Mouse (Mus musculus) embryo, embryonic 10 days (tissue): Measurements from ENCODE around the gene Lrrc20.

ENCODE experiments used
- DNase-seq: peaks from one replicate; pipeline ENCODE4 v3.0.0-alpha.2; 2015; ENCODE audit warnings: low spot score

Gene Lrrc20

DNA sequence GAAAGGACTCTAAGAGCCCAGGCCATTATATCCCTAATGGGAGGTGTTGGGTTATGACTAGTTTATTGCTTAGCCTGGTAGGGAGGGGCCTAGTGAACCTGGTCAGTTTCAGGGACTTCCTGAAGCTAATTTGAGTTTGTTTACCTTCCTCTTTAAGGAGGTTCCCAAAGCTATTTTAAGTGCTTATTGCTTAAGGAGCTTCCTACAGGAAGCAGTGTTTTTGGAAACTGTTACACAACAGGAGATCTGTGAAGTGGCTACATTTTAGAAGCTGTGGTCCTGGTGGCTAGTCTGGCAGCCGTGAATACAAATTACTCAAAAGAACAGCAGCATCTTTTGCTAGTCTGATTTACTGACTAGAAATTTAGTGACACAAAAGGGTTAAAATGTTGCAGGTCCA lies 1.3 kb upstream of the Lrrc20 start:
- DNase-seq = no peak

GRCm38 (mm10) chr10:61476440-61477165 lies 1.0 kb downstream of the Lrrc20 start:
- no peak for DNase-seq

DNA sequence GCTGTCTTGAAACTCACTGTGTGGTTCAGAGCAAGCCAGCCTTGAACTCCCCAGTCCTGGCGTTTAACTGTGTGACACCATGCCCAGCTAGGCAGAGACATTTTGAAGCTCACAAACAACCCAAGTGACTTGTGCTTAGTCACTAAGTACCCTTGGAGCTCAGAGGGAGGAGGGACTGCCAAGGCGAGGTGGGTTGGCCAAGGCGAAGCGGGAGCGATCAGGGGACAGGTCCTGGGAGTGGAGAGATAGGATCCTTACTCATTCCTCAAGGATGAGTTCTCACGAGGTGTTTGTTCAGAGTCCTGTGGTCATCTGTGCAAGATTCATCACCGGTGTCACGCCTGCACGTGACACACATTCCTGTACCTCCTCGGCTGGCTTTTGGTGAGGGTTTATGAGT lies 3.9 kb downstream of the Lrrc20 start:
- no peak for DNase-seq

GRCm38 (mm10) chr10:61479927-61480326 lies 4.3 kb downstream of the Lrrc20 start:
- DNase-seq = no peak

DNA sequence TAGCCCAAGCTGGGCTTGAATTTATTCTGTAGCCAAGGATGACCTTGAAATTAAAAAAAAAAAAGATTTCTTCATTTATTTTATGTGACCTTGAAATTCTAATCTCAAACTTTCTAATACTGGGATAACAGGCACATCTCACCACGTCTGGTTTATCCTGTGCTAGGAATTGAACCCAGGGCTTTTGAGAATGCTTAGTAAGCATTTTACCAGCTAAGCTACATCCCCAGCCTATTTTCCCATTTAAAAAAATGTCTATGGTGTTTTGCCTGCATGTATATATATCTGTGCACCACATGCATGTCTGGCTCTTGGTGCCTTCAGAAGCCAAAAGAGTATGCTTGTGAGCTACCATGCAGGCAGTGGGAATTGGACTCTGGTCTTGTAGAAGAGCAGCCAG lies 4.9 kb downstream of the Lrrc20 start:
- DNase-seq = no peak

- no peak for DNase-seq
Measured at GRCm38 (mm10) chr10:61482771-61483170, 7.2 kb downstream of the Lrrc20 start.

DNA sequence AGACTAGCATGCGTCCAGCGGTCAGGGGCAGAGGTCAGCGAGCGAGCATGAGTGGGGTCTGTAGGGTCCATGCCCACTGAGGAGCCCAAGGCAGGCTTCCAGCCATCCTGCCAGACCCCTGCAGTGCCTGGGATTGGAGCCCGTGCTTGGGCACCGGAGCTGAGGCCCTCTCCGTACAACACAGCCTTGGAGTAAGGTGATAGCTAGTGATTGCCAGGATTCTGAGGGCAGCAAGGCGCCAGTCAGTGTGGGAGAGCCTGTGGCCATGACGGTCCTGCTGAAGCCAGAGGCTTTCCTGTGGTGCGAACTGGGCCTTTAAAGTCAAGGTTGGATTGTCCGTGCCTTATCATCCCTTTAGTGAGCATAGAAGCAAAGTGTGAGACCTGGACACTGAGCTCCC lies 9.2 kb downstream of the Lrrc20 start:
- DNase-seq = no peak

DNA sequence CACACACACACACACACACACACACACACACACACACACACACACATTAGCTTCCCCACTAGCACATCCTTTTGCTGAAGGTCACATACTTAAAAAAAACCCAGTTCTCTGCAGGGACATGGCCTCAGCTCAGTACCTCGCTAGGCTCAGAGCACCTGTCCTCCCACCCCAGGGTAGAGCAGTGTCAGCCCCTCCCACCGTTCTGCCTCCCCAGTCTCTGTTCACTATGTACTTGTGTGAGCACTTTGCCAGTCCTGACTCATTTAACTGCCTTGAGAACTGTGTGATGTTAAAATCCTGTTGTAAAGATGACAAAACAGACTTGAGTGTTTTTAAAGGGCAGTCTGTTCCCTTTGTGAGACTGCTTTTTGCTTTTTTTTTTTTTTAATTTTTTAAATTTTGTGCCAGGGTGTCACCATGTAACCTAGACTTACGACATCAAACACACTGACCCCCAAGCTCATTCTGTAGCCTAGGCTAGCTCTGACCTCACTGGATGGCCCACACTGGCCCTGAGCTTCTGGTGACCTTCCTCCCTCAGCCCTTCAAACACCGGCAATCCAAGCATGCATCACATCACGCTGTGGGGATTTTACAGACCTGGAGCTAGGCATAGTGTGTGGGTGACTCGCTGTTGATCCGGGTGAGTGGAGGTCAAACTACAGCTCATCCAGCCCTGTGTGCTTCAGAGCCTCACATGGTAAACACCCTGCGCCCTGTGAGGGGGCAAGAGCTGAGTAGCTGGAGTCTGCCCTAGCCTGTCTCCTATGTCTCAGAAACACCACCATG lies 11.1 kb downstream of the Lrrc20 start:
- no peak for DNase-seq

DNA sequence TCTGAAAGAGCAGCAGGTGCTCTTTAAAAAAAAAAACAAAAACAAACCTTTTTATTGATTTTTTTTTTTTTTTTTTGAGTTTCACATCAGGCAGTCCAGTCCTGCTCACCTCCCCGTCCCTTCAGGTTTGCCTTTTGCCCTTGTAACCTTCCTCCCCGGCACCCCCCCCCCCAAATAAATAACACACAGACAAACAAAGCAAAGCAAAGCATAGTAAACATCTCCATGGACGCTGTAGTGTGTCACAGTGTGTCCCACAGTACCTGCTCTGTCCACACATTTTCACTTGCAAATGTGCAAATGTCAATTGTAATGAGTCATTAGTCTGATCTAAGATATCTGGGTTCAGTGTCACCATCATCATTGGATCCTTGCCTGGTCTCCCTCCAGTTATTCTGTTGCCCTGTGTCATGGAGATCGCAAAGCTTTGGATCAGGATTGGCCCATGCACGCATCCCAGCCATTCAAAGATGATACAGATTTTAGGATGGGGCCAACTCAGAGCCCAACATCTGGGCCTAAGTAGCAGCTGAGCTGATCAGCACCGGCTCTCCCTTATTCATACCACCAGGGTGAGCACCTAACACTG lies 13.0 kb downstream of the Lrrc20 start:
- no peak for DNase-seq

- DNase-seq = no peak
Measured at GRCm38 (mm10) chr10:61491573-61491972, 16.0 kb downstream of the Lrrc20 start.

GRCm38 (mm10) chr10:61492040-61492439 lies 16.4 kb downstream of the Lrrc20 start:
- DNase-seq = peak; percentile 94

GRCm38 (mm10) chr10:61495461-61495860 lies 19.9 kb downstream of the Lrrc20 start:
- no peak for DNase-seq

DNA sequence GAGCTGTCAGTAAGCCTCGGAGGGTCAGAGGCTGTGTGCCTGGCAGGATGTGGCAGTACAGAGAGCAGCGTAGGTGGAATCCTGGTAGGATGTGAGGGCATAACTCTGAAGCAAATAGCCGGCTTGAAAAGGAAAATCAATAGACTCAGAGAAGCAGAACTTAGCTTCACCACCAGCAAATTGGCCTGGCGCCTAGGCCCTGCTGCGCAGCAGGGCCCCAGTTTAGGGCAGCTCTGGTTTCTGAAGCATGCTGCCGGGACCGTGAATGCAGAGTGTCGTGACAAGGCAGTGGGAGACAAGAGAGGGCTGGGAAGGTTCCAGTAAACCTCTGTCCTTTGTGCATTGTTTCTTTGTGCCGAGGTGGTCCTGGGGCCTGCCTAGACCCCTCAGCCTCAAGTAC lies 20.6 kb downstream of the Lrrc20 start:
- no peak for DNase-seq

DNA sequence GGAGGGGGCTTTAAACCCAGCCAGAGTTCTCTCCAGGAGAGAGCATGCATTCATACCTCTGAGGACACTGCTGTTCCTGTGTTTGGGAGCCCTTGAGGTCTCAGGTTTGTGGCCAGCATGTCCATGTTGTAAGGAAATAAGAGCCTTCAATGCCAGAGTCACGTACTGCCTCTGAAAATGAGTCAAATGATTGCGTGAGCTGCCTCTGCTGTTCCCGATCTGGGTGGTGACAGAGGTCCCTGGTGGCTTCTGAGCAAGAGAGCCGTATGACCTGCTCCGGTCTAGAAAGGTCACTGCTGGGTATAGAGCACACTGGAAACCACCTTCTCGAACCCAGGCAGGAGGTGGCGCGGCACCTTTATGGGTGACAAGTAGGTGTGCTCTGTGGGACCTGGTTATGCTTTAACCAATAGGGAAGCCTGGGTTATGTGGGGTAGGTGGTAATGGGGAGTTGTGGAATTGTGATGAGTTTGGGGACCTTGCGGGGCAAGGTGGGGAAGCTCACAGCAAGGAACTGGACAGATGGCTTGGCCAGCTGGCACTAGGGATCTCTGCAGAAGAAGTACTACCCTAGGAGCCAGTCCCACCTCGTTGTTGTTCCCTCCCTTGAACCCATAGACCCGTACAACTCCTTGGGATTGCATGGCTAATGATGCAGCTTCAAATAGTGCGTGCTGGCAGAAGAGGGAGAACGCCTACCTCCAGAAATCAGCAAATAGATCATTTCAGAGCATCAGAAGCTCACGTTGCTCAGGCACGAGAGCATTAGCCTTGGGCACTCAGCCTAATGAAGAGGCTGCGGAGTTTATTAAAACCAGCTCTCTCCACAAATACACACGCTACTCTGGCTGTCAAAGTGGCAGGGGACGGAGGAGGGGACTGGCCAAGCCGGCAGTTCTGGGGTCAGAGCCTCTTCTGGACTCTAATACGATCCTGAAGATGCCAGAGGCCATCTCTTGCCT lies 24.2 kb downstream of the Lrrc20 start:
- no peak for DNase-seq

DNA sequence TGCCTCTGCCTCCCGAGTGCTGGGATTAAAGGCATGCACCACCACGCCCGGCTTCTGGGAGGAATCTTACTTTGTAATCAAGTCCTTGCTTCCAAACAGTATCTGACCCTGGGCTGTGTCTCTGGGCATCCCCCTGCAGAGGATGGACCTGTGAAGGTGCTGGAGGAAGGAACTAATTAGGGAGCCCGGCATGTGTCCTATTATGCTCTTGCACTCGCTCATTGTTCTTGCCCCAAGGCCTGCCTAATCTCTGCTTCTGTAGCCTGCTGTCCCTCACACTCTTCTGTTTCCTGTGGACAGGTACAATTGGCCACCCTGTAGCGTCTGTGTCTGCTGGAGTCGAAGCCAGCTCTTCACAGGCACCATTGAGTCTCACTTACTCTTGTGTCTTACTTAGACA lies 25.2 kb downstream of the Lrrc20 start:
- no peak for DNase-seq

DNA sequence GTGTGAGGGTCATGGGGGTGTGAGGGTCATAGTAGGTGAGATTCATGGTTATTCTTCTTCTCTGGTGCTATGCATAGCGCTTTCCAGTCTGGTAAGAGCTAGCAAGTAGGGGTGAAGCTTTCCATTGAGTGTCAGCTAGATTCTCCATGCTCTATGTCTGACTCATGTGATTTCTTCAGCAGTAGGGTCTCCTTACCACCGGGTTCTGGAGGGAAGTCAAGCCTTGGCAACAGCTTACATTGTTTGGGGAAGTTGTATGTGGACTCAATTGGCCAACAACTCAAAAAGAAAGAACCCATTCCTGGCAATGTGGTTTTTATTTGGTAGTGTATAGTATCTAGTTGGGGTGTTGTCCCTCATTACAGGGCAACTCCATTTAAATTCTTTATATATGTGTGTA lies 28.5 kb downstream of the Lrrc20 start:
- no peak for DNase-seq

- no peak for DNase-seq
Measured at GRCm38 (mm10) chr10:61506381-61507200, 31.0 kb downstream of the Lrrc20 start.

DNA sequence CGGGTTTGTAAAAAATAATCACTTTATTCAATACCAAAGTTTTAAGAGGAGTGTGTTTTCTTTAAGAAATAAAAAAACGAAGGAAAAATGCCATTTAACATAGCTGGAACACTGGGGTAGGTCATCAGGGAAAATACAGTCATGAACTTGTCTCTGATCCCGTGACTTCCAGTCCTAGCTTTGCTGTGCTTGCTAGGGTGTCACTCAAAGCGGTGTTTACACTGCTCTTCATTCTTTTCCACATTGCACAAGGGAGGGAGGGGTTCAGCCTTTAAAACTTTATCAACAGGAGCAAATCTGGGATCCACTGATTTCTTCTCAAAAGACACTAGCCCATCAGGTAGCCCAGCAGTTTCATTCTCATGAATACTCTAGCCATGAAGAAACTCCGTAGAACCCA lies 34.3 kb downstream of the Lrrc20 start:
- DNase-seq = no peak

DNA sequence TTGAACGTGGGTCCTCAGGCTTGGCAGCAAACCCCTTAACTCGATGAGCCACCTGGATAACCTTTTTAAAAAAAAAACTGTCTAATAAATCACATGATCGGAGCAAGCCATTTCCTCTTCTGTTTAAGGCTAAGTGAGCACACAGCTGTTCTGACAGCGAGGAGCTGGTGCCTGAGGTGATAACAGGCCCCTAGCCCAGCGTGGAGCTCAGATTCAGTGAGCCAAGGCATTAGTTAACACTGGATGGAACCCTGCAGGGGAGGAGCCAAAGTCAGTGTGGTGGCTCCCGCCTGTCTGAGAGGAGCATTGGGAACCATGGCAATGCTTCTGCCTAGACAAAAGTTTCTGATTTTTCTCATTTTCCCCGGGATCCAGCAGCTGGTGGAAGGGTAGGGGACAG lies 35.2 kb downstream of the Lrrc20 start:
- peak; percentile 67 for DNase-seq

DNA sequence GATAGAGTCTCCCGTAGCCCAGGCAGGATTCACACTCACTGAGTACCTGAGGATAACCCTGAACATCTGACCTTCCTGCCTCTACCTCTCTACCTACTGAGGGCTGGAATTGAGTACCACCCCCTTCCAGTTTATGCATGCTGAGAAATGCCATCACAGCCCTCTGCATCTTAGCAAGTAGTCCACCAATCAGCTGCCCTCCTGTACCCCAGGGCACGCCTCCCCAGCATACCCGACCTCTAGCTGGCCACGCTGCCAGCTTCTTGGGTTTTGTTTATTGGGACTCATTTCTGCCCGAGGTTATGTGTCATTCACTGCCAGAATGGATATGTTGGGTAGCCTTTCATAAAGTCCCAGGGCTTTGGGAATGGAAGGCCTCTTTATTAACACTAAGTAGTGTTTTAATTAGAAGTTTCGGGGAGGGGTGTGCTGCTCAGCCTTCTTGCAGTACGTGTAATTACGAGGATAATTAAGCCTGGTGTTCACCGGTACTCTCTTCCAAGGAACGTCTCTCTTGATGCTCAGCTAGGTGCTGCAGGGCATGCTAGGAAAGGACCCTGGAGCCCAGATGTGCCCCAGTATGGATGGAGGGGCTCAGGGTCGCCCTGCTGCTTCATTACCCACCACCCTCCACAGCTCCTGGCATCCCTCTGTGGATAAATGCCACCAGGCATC lies 36.8 kb downstream of the Lrrc20 start:
- DNase-seq = no peak

GRCm38 (mm10) chr10:61516866-61517265 lies 41.3 kb downstream of the Lrrc20 start:
- DNase-seq = no peak
